Mouse (Mus musculus): Measurements from ENCODE around the gene Adm2. TPM values are rescaled to one million over a fixed set of nuclear protein-coding genes. Genes with fewer than 3 reads are reported as not detected.

The Adm2 gene
- polyA plus RNA-seq, 1 experiment from 2014 or later: not detected

Small RNA genes lying within 50 kb of the gene (microRNA-seq; reads per million reads assigned to microRNA genes)
- 0.57 reads per million for gene Mir6959

Other genes with a start within 250 kb of the Adm2 start
- 40.2 and 43.2 TPM in 2 replicates for gene Trabd, start 247.6 kb upstream of the Adm2 start, polyA plus RNA-seq (2014; fragmentation: Nextera tagmentation; extraction: Ambion mirVana)
- gene Selenoo, start 233.6 kb upstream of the Adm2 start, polyA plus RNA-seq (2014; fragmentation: Nextera tagmentation; extraction: Ambion mirVana): 20.2 and 22.3 TPM in 2 replicates
- gene Tubgcp6, start 199.6 kb upstream of the Adm2 start, polyA plus RNA-seq (2014; fragmentation: Nextera tagmentation; extraction: Ambion mirVana): 14.9 and 16.8 TPM in 2 replicates
- gene Hdac10, start 194.0 kb upstream of the Adm2 start, polyA plus RNA-seq (2014; fragmentation: Nextera tagmentation; extraction: Ambion mirVana): 11.6 and 13.6 TPM in 2 replicates
- 21.3 and 27.0 TPM in 2 replicates for gene Mapk12, start 182.0 kb upstream of the Adm2 start, polyA plus RNA-seq (2014; fragmentation: Nextera tagmentation; extraction: Ambion mirVana)
- gene Mapk11, start 173.1 kb upstream of the Adm2 start, polyA plus RNA-seq (2014; fragmentation: Nextera tagmentation; extraction: Ambion mirVana): 34.9 and 40.6 TPM in 2 replicates
- 97.5 and 115 TPM in 2 replicates for gene Plxnb2, start 141.9 kb upstream of the Adm2 start, polyA plus RNA-seq (2014; fragmentation: Nextera tagmentation; extraction: Ambion mirVana)
- 26.2 and 26.6 TPM in 2 replicates for gene Dennd6b, start 126.2 kb upstream of the Adm2 start, polyA plus RNA-seq (2014; fragmentation: Nextera tagmentation; extraction: Ambion mirVana)
- gene Ppp6r2, start 111.2 kb upstream of the Adm2 start, polyA plus RNA-seq (2014; fragmentation: Nextera tagmentation; extraction: Ambion mirVana): 35.9 and 40.0 TPM in 2 replicates
- gene Sbf1, start 7.4 kb upstream of the Adm2 start, polyA plus RNA-seq (2014; fragmentation: Nextera tagmentation; extraction: Ambion mirVana): 48.1 and 53.3 TPM in 2 replicates
- gene Miox, start 11.7 kb downstream of the Adm2 start, polyA plus RNA-seq (2014; fragmentation: Nextera tagmentation; extraction: Ambion mirVana): not detected in 2 replicates
- 29.8 and 31.8 TPM in 2 replicates for gene Lmf2, start 32.9 kb downstream of the Adm2 start, polyA plus RNA-seq (2014; fragmentation: Nextera tagmentation; extraction: Ambion mirVana)
- gene Ncaph2, start 33.0 kb downstream of the Adm2 start, polyA plus RNA-seq (2014; fragmentation: Nextera tagmentation; extraction: Ambion mirVana): 155 and 168 TPM in 2 replicates
- 5.8 and 6.0 TPM in 2 replicates for gene Sco2, start 51.1 kb downstream of the Adm2 start, polyA plus RNA-seq (2014; fragmentation: Nextera tagmentation; extraction: Ambion mirVana)
- gene Tymp, start 54.3 kb downstream of the Adm2 start, polyA plus RNA-seq (2014; fragmentation: Nextera tagmentation; extraction: Ambion mirVana): 1.2 and 1.9 TPM in 2 replicates
- 0.26 and 0.64 TPM in 2 replicates for gene Odf3b, start 56.6 kb downstream of the Adm2 start, polyA plus RNA-seq (2014; fragmentation: Nextera tagmentation; extraction: Ambion mirVana)
- gene Klhdc7b, start 62.2 kb downstream of the Adm2 start, polyA plus RNA-seq (2014; fragmentation: Nextera tagmentation; extraction: Ambion mirVana): not detected in 2 replicates
- gene Syce3, start 87.8 kb downstream of the Adm2 start, polyA plus RNA-seq (2014; fragmentation: Nextera tagmentation; extraction: Ambion mirVana): not detected in 2 replicates
- gene Cpt1b, start 103.1 kb downstream of the Adm2 start, polyA plus RNA-seq (2014; fragmentation: Nextera tagmentation; extraction: Ambion mirVana): 0.93 and 1.1 TPM in 2 replicates
- 1.9 and 2.4 TPM in 2 replicates for gene C730034F03Rik, start 106.9 kb downstream of the Adm2 start, polyA plus RNA-seq (2014; fragmentation: Nextera tagmentation; extraction: Ambion mirVana)
- gene Gm44502, start 107.0 kb downstream of the Adm2 start, polyA plus RNA-seq (2014; fragmentation: Nextera tagmentation; extraction: Ambion mirVana): not detected in 2 replicates
- gene Chkb, start 107.2 kb downstream of the Adm2 start, polyA plus RNA-seq (2014; fragmentation: Nextera tagmentation; extraction: Ambion mirVana): 48.3 and 49.6 TPM in 2 replicates
- 23.6 TPM in 2 replicates for gene Mapk8ip2, start 131.2 kb downstream of the Adm2 start, polyA plus RNA-seq (2014; fragmentation: Nextera tagmentation; extraction: Ambion mirVana)
- gene Arsa, start 154.7 kb downstream of the Adm2 start, polyA plus RNA-seq (2014; fragmentation: Nextera tagmentation; extraction: Ambion mirVana): 7.4 and 9.4 TPM in 2 replicates
- 2.2 TPM in 2 replicates for gene Shank3, start 176.9 kb downstream of the Adm2 start, polyA plus RNA-seq (2014; fragmentation: Nextera tagmentation; extraction: Ambion mirVana)
- gene Acr, start 245.6 kb downstream of the Adm2 start, polyA plus RNA-seq (2014; fragmentation: Nextera tagmentation; extraction: Ambion mirVana): 0.42 and 0.43 TPM in 2 replicates

Data from midbrain, embryonic 11.5 days (tissue).